Mouse (Mus musculus) E14TG2a.4 (cell line): ENCODE measurements around the gene Ccdc136.

Experiments
- CTCF ChIP-seq: conservative IDR thresholded peaks from 2 replicates; pipeline ENCODE4 v1.5.1; 2014; ENCODE audit warnings: low read length
- NANOG ChIP-seq: IDR thresholded peaks from 2 replicates; pipeline ENCODE4 v1.6.1; 2014; ENCODE audit warnings: borderline replicate concordance, low read length, mixed read lengths

GRCm38 (mm10) chr6:29431473-29431872 lies 35.4 kb downstream of the Ccdc136 start:
- TF ChIP-seq CTCF: no peak
- no peak for TF ChIP-seq NANOG
